Mouse (Mus musculus) testis, adult 2 months (tissue): Measurements from ENCODE around the gene Ccdc61.

Experiments
- CTCF ChIP-seq: fragments of 200-500 bp; IDR thresholded peaks from 2 replicates; pipeline ENCODE4 v1.5.1; 2012; ENCODE audit warnings: low read depth, mild to moderate bottlenecking, inconsistent platforms, low read length, moderate library complexity; ENCODE audit not compliant: control insufficient read depth, insufficient read depth, insufficient replicate concordance
- POLR2A ChIP-seq: fragments of 200-500 bp; IDR thresholded peaks from 2 replicates; pipeline ENCODE4 v1.6.1; 2012; ENCODE audit warnings: low read depth, mild to moderate bottlenecking, inconsistent platforms, low read length, moderate library complexity; ENCODE audit not compliant: control insufficient read depth

- TF ChIP-seq CTCF, result no peak
- TF ChIP-seq POLR2A, result no peak
Observed at GRCm38 (mm10) chr7:18921069-18921468, 10.9 kb upstream of the Ccdc61 start.
